In genomic region chr14:122557353-122557752, GRCm38 (mm10) we compare ENCODE assay signal across 12 mouse cellular contexts. TPM values are rescaled to one million over a fixed set of nuclear protein-coding genes. Genes with fewer than 3 reads are reported as not detected.
A peak's percentile ranks its signal among the peaks of the same experiment; 100 is the strongest.
DNase-seq lines count a peak whose midpoint lies in the region; ATAC-seq lines count a peak whose summit lies in the region.
"Had no signal": no experiment of that assay in that cellular context is flagged by ENCODE, and none has a peak within 500 bp of the region (broad histone marks: within the 10 kb centered on the region; RNA-seq: fewer than 3 reads in every experiment).

No protein-coding gene starts in this region.

- H3K4me2 ChIP-seq in forebrain, embryonic 15.5 days (replicated peaks): no peak overlapping the region
- H3K4me2 ChIP-seq in forebrain, embryonic 11.5 days (ENCODE audit: low read depth, low read length, severe bottlenecking): no peak overlapping the region
- H3K4me2 ChIP-seq: neural tube, embryonic 12.5 days had no signal

- no peak overlapping the region for H3K9ac ChIP-seq in forebrain, embryonic 15.5 days (replicated peaks)
- H3K9ac ChIP-seq in forebrain, embryonic 11.5 days (ENCODE audit: low read length): no peak overlapping the region
- H3K9ac ChIP-seq: liver, embryonic 14.5 days; neural tube, embryonic 12.5 days had no signal

- peak overlapping the region; percentile 90 for H3K4me3 ChIP-seq in megakaryocyte, embryonic 14.5 days (replicated peaks)
- no peak overlapping the region for H3K4me3 ChIP-seq in forebrain, embryonic 15.5 days
- no peak overlapping the region for H3K4me3 ChIP-seq in forebrain, embryonic 11.5 days (ENCODE audit: low read depth, low read length)
- H3K4me3 ChIP-seq: midbrain, embryonic 10.5 days; neural tube, embryonic 12.5 days had no signal

- no peak for ATAC-seq in forebrain, embryonic 15.5 days (replicated peaks)
- ATAC-seq in forebrain, embryonic 11.5 days (replicated peaks; ENCODE audit: low FRiP score): no peak

- peak; percentile 80 for DNase-seq in A20 (ENCODE audit: low read depth, low spot score)
- peak; percentile 67 for DNase-seq in T-cell, adult 2 months (ENCODE audit: low spot score)
- peak; percentile 14 to 65 for DNase-seq in spleen, postnatal 4 days (ENCODE audit: low spot score in 2 of 2)
- DNase-seq in forebrain, embryonic 11.5 days (ENCODE audit: low spot score): no peak
- no peak for DNase-seq in cerebellum, adult 8-10 months
- DNase-seq: cerebellum, postnatal 10 days; kidney, adult 11 months had no signal

- no peaks in the 10 kb centered on the region for H3K9me3 ChIP-seq in megakaryocyte, embryonic 14.5 days
- no peaks in the 10 kb centered on the region for H3K9me3 ChIP-seq in forebrain, embryonic 15.5 days
- H3K9me3 ChIP-seq in forebrain, embryonic 11.5 days (ENCODE audit: control insufficient read depth, low read length): no peaks in the 10 kb centered on the region
- H3K9me3 ChIP-seq: midbrain, embryonic 10.5 days; neural tube, embryonic 12.5 days had no signal

- H3K36me3 ChIP-seq in megakaryocyte, embryonic 14.5 days (replicated peaks; ENCODE audit: low read length): no peaks in the 10 kb centered on the region
- H3K36me3 ChIP-seq in forebrain, embryonic 15.5 days: no peaks in the 10 kb centered on the region
- H3K36me3 ChIP-seq in forebrain, embryonic 11.5 days (ENCODE audit: control insufficient read depth, insufficient read depth, low read length): no peaks in the 10 kb centered on the region
- H3K36me3 ChIP-seq: midbrain, embryonic 10.5 days; neural tube, embryonic 12.5 days had no signal

- 97% methylated on average over 9 of the region's 9 CpGs for WGBS in forebrain, embryonic 15.5 days
- 96% methylated on average over 9 of the region's 9 CpGs for WGBS in forebrain, embryonic 11.5 days

- peaks cover 21% of the 10 kb centered on the region for H3K4me1 ChIP-seq in megakaryocyte, embryonic 14.5 days
- H3K4me1 ChIP-seq in forebrain, embryonic 15.5 days: no peaks in the 10 kb centered on the region
- no peaks in the 10 kb centered on the region for H3K4me1 ChIP-seq in forebrain, embryonic 11.5 days (replicated peaks; ENCODE audit: control insufficient read depth, insufficient read depth, low read length)
- H3K4me1 ChIP-seq: midbrain, embryonic 10.5 days; neural tube, embryonic 12.5 days had no signal

- no peak overlapping the region for H3K27ac ChIP-seq in forebrain, embryonic 15.5 days (replicated peaks)
- H3K27ac ChIP-seq in forebrain, embryonic 11.5 days (ENCODE audit: low read depth, low read length): no peak overlapping the region
- H3K27ac ChIP-seq: liver, embryonic 14.5 days; midbrain, embryonic 10.5 days; neural tube, embryonic 12.5 days had no signal

- H3K27me3 ChIP-seq in megakaryocyte, embryonic 14.5 days (replicated peaks): no peaks in the 10 kb centered on the region
- H3K27me3 ChIP-seq in forebrain, embryonic 15.5 days: no peaks in the 10 kb centered on the region
- H3K27me3 ChIP-seq in forebrain, embryonic 11.5 days (ENCODE audit: control insufficient read depth, insufficient read depth, low read length): no peaks in the 10 kb centered on the region
- H3K27me3 ChIP-seq: neural tube, embryonic 12.5 days had no signal

RNA-seq across cellular contexts. Expression of gene Pcca, which starts 23.2 kb away (rescaled TPM):
- 2.5 and 31.6 TPM in 2 replicates for polyA plus RNA-seq in megakaryocyte, embryonic 14.5 days (2012; ENCODE audit: insufficient read depth, low replicate concordance)
- polyA plus RNA-seq in forebrain, embryonic 15.5 days (2015; fragmentation: Nextera tagmentation; extraction: Ambion mirVana): 21.9 and 25.2 TPM in 2 replicates
- polyA plus RNA-seq in forebrain, embryonic 11.5 days (2014; fragmentation: Nextera tagmentation; extraction: Ambion mirVana): 34.9 and 39.6 TPM in 2 replicates

Comparison
In these comparisons a context has a peak if more than half of its experiments do, and no peak if none do; other contexts are left out.
1. DNase-seq: peak in A20 (single experiment), T-cell, adult 2 months (single experiment) and spleen, postnatal 4 days (2 of 2); none in forebrain, embryonic 11.5 days (single experiment) and cerebellum, adult 8-10 months (single experiment).